Mouse (Mus musculus) T-helper 1 cell (primary cell): ENCODE results near the gene Taldo1.

Source experiments
- in situ Hi-C: fragments of 300-600 bp; cut with MboI, MseI; formaldehyde crosslinking; loops from one replicate; pipeline ENCODE4 v1.15.1; 2025; ENCODE audit warnings: high pct_unique_total_duplicates

Gene Taldo1

DNA sequence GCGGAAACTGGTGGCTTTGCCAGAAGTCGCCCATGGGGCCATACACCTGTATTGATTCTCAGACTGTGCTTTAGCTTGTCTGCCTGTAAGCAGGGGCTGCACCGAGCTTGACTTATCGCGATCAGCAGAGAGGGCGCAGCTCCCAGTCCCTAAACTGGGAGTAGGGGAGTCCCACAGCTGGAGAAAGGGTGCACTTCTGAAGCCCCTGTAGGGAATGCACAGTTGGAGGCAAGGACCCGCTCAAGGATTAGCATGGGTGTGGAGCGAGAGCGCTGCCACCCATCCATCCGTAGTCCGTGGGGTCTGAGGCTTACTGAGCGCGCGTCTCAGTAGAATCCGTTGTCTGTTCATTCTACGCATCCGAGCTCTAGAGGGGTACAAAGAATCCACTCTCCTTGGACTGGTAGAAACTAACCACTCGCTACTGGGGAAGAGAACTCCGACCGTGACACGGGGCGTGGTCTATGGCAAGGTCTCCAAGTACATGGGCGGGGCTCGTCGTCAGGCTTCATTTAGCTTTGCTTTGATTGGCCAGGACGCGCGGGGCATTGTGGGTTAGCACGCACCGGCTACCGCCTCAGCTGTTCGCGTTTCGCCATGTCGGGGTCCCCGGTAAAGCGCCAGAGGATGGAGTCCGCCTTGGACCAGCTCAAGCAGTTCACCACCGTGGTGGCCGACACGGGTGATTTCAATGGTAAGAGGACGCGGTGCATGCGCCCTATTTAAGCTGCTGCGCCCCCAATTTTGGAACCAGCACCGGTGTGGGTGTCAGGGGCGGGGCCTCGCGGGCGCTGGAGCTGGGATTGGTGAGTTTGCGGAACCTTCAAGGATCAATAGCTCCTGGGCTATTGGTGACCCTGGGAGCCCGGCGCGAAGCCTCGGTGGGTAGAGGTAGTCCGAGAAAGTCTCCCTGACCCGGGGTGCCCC is at the start of gene Taldo1:
Taldo1 (plus strand) TSS at position 575 of the 927 bp plus-strand sequence.
- in situ Hi-C loops = no loop called here

DNA sequence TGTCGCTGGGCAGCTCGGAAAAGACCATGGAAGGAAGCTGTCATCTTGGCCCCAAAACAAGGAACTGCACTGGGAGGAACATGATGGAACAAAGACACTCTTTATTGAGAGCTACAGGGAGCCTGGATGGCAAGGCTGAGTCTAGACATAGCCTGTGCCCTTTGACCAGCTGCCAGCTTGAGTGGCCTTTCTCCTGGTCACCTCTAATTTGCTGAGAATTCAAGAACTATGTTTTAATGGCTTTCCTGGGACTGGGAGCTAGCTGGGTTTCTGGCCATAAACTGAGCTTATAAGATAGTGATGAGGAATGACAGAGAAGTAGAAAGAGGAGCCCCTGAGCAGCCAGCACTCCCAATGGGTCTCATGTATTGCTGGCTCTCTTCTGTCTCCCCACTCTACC is 48.8 kb upstream of the Taldo1 start:
- in situ Hi-C loops = no loop called here

DNA sequence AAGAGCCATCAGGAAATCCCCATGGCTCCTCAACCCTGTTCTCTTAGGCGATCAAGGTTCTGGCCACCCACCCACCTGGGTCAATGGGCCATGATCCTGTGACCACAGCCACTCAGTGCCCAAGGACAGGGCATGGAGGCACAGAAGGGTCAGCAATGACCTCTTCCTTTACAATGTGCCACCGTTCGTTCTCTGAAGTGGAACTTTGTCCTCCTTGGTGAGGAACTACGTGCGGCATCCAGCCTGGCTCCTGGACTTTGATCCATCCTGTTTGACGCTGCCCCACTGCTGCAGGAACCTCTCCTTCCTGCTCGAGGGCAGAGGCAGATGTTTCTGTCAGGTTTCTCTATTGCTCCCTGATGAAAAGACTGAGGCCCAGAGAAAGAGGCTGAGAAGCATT is 48.3 kb upstream of the Taldo1 start:
- in situ Hi-C loops = no loop called here

DNA sequence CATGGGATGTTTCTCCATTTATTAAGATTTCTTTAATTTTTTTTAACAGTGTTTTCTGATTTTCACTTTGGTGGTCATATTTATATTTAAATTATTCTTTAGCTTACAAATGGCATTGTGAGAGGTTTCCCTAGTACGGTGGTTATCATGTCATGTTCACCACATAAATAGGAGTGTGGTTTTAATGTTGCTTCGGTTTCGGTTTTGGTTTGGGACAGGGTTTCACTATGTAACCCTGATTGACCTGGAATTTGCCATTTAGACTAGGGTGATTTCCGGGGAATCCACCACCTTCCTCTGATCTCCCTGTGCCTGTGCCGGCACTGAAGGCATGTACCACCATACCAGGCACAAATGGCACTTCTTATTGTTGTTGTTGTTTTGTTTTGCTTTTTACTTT is 47.2 kb upstream of the Taldo1 start:
- in situ Hi-C loops = no loop called here

DNA sequence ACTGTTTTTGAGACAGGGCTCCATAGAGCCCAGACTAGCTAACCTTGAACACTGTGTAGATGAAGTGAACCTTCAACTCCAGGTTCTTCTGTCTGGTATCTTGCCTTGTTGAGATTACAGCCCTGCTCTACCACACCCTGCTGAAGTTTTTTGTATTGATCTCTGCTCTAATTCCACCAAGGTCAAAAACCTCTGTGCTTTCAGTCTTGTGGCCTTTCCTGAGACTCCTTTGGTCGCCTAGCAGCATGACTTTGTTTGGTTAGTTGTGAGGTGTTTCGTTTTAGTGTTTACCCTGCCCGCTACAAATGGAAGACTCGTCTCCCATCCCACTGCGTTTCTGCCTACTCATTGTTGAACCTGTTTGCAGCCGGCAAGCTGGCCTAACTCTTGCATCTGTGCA is 40.9 kb upstream of the Taldo1 start:
- in situ Hi-C loops = no loop called here

DNA sequence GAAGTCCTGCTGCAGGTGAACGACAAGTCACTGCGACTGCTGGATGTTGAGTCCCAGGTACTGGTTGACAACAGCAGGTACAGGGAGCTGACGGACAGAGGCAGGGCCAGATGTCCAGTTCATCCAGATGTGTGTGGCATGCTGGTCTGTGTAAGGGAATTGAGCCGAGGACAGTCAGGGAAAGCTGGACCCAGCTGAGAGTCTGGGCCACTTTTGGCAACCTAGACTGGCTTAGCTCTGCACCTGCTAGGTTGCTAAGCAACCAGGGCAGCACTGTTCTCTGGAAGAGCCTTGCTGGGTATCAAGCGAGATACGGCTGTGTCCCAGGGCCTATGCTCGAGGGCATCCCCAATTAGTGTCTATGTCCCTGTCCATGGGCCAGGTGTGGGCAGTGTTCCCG is 36.9 kb upstream of the Taldo1 start:
- in situ Hi-C loops = no loop called here

DNA sequence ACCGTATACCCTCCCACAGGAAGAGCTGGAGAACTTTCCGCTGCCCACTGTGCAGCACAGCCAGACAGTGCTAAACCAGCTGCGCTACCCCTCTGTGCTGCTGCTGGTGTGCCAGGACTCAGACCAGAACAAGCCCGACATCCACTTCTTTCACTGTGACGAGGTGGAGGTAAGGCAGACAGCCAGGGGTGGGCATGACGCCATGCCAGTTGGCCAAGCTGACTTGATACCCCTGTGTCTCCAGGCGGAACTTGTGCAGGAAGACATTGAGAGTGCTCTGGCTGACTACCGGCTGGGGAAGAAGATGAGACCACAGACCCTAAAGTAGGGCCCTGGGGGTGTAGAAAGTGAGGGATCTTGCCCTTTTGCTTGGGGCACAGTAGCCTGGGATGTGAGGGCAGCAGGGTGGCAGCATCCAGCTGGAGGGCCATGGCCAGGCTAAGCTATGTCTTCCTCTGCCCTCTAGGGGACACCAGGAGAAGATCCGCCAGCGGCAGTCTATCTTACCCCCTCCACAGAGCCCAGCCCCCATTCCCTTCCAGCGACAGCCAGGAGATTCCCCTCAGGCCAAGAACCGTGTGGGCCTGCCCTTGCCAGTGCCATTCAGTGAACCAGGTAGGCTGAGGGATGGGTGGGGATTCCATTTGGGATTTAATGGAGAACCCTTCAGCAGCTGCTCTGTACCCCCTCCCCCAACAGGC is 36.2 kb upstream of the Taldo1 start:
- in situ Hi-C loops = no loop called here

DNA sequence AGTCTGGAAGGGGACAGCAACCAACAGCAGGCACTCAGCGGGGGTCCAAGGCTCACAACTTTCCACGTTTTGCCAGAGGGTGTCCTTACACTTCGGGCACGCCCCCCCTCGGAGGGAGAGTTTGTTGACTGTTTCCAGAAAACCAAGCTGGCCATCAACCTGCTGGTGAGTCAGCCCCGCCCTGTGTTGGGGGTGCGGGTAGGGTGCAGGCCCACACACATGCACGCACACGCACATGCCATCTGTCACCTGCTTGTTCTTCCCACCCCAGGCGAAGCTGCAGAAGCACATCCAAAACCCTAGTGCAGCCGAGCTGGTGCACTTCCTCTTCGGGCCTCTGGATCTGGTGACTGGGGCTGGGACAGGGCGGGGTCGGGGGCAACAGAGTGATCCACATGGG is 35.0 kb upstream of the Taldo1 start:
- in situ Hi-C loops = no loop called here

DNA sequence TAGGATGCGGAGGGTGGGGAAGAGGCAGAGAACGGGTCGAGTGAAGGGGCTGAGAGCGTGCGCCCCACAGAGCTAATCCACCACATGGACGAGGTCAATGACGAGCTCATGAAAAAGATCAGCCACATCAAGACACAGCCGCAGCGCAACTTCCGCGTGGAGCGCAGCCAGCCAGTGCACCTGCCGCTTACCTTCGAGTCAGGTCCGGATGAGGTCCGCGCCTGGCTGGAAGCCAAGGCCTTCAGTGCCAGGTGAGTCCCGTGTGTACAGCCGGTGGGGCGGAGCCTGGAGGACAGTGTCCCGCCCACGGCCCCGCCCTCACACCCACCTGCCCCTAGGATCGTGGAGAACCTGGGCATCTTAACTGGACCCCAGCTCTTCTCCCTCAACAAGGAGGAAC is 30.5 kb upstream of the Taldo1 start:
- in situ Hi-C loops = no loop called here

DNA sequence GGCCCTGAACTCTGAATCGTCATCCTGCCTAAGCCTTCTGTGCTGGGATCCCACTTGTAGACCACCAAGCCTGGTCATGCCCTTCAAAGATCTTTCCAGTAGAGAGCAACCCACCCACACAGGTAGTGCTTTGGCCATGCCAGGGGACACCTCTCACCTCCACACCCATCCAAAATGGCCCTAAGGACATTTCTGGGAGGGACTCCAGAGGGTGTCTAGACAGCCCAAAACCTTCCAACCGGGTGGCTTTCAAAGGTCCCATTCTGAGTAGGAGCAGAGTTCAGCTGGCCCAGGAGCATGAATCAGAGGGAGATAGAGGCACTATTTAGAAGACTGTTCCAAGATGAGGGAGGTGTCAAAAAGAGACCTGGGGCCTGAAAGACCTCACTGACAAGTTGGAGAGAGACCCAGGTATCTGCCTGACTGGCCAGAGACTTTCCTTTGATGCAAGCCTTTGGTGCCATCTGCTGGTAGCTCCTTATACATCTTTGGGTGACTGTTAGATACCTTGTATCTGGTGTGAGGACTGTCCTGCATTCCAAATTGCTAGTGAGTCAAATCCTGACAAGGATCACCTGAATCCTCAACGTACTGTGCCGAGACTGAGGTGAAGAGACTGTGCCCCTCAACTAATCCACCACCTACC is 28.8 kb upstream of the Taldo1 start:
- in situ Hi-C loops = no loop called here

DNA sequence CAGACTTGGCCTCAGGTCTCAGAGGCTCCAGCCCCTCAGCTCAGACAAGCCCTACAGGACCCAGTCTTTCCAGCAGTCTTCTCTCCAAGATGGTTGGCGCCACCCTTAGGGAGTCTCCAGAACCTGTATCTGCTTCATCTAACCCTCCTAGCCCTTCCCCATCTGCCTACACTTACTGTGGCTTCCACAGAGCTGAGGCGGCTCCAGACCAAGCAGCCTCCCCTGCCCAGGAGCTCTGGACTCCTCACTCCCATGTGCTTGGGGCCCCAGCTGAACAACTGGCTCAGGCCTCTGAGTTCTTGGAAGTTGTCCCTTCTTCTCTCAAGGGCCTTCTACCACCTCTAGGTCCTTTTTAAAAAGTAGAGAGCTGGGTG is 28.3 kb upstream of the Taldo1 start:
- in situ Hi-C loops = no loop called here

DNA sequence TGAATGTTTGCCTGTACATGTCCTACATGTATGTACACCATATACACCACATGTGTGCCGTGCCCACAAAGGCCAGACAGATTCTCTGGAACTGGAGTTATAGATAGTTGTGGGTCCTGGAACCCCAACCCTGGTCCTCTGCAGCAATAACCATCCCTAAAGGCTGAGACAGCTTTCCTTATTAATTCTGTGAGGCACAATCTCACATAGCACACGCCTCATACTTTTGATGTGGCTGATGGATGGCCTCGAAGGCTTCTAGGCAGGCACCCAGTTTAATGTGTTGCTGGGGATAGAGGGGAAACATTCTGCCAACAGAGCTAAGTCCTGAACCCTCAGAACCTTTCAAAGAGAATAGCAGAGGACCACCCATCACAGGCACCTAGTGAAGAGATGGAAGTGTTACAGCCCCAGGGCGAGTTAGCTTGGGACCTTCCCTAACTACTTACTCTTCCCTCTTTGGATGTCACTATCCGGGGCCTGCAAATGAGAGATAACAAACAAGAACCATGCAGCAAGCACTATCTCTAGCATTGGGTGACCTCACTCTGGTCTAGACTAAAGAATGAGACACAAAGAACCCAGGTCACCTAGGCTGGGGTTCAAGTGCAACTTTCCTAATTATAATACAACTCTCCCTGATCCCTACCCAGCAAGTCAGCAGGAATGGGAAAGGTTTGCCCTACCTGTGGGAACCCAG is 27.5 kb upstream of the Taldo1 start:
- in situ Hi-C loops = no loop called here

DNA sequence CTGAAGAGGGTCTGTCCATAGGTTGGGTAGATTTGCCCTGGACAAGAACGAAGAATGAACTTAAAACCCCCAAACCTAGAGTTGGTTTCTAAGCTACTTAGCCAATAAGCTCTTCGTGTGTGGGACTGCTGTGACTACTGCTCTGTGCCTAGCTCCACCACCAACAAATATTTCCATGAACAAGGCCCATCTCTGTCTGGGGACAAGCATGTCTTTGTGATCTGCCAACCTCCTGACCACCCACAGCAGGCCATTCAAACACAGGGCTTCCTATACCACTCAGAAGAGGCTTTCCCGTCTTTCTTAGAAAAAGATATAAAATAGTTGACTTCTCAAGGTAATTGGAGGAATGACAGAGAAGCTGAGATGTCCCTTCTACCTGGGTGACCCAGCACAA is 27.0 kb upstream of the Taldo1 start:
- in situ Hi-C loops = no loop called here

DNA sequence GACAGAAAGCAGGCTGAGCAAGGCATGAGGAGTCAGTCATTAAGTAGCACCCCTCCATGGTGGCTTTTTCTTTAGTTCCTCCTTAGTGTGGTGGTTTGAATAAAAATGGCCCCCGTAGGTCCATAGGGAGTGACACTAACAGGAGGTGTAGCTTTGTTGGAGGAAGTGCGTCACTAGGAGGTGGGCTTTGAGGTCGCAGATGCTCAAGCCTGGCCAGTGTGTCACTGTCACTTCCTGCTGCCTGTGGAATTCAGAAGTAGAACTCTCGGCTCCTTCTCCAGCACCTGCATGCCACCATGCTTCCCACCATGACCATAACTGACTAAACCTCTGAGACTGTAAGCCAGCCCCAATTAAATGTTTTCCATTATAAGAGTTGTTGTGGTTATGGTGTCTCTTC is 24.6 kb upstream of the Taldo1 start:
- in situ Hi-C loops = no loop called here

DNA sequence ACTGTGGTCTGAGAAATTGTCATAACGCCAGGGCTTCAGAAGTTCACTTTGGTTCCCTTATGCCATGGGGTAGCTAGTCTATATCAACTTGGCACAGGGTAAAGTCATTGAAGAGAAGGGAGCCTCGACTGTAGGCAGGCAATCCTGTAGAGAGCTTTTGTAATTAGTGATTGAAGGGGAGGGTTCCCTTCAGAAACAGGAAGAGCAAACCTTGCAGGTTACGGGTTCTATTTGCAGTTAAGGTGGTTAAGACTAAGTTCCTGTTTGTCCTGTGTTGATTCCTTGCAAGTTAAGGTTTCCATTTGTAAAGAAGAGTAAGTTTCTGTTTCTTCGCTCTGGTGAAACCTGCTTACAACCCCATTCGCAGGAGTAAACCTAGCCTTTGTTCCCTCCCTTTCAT is 22.1 kb upstream of the Taldo1 start:
- in situ Hi-C loops = no loop called here

DNA sequence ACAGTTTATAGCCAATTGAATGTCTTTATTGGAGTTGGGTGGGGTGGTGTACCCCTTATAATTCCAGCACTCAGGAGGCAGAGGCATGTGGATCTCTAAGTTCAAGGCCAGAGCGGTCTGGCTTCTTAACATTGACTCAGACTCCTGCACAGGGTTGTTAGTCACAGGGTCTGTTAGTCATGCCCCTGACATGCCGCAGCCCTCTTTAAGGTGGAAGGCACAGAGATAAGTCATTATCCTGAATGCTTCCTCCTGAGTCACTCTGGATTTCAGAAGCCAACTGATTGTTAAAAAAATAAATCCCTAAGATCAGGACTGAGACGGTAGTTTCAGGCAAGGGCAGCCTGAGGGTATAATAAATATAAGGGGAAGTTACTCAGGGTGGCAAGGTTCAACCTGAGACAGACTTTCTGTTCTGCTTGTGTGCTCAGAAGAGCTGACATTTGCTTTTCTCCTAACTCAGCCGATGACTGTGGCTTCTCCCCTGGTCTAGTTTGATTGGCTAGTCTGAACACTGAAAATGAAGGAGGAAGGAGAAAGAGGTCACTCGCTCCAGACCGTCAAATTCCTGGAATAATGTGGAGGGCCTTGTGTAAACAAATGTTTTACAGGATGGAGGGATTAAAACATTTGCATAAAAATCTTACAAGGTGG is 19.9 kb upstream of the Taldo1 start:
- in situ Hi-C loops = no loop called here

DNA sequence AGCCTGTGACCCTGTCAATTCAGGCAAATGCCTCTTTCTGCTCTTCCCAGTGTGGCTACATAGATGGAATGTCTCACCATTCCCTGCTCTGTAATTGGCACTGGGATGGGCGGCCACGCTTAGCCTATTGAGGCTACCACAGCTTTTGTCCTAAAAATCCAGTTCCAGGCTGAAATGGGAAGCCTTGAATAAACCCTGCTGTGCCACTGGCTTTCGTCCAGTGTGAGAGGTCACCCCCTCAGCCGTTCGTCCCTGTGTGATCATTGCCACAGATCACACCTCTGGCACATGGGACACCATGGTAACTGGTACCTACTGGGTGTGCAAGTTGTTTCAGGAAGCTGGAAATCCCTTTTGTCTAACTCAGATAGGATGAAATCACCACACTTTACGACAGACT is 18.4 kb upstream of the Taldo1 start:
- in situ Hi-C loops = no loop called here

DNA sequence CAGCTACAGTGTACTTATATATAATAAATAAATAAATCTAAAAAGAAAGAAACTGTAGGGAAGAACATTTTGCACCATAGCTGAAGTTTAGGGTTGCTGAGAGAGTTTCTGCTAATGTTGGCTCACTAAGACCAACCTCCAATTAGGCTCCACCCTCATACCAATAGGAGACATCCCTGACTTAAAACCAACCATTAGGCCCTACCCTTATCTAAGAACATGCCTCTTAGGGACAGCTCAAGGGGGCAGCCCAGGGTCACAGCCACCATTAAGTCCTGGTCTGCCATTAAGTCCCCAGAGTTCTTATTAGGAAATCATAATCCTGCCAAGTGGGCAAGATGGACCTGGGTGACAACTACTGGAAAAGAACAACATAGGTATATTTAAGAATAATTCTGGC is 17.6 kb upstream of the Taldo1 start:
- in situ Hi-C loops = no loop called here

DNA sequence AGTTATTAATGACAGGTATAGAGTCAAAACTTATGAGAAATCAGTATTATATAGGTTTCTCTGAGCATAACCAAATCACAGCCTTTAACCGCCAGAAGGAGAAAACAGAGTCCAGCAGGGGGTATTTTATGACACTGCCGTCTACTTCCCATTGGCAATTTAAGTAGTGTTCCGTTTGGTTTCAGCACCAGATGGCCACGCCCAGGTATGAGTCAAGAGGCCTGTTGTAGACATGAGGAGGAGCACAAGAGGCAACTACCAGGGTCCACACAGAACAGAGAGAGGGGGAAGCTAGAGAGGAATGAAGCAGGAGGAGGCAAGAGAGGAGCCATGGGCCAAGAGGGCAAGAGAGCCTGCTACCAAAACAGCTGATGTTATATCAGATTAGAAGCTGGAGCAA is 12.4 kb upstream of the Taldo1 start:
- in situ Hi-C loops = no loop called here

DNA sequence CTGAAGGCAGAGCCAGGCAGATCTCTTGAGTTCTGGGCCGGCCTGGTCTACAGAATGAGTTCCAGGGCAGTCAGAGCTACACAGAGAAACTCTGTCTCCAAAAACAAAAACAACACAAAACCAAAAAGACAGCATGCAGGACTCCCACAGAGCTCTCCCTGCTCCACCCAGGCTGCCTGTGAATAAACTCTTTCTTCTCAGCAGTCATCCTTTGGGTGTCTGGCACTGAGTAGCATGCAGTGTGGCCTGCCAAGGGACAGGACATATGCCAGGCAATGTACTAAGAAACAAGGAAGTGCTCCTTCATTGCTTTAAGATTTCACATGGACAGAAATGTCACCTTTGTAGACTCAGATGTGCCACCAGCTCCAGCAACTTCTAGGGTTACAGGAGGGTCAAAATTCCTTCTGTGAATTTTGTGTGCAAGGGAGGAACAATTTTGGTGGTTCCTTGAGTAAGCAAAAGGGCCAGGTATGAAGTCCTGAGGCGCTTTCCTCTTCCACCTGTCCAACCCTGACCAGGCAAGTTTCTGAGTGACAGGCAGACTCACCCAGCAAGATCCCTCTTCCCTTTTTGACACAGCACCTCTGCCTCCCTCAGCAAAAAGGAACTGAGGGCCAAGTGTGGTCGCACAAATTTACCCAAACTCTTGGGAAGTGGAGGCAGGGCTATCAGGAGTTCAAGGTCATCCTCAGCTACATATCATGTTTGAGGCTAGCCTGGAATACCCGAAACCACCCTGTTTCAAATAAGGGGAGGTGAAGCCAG is 10.7 kb upstream of the Taldo1 start:
- in situ Hi-C loops = no loop called here
